Mouse (Mus musculus): ENCODE results near the gene Mbnl1.
A peak's percentile ranks its signal among the peaks of the same experiment; 100 is the strongest.

Gene Mbnl1

DNA sequence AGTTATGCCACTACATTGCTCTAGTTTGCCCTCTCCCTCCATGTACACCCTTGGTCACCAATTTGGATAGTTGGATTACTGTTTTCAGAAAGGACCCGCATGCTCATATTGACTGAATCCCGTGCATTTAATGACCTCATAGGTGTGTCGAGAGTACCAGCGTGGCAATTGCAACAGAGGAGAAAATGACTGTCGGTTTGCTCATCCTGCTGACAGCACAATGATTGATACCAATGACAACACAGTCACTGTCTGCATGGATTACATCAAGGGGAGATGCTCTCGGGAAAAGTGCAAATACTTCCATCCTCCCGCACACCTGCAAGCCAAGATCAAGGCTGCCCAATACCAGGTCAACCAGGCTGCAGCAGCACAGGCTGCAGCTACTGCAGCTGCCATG, 140.5 kb downstream of the Mbnl1 start:
- DNase-seq (ENCODE audit: low spot score): no peak

DNA sequence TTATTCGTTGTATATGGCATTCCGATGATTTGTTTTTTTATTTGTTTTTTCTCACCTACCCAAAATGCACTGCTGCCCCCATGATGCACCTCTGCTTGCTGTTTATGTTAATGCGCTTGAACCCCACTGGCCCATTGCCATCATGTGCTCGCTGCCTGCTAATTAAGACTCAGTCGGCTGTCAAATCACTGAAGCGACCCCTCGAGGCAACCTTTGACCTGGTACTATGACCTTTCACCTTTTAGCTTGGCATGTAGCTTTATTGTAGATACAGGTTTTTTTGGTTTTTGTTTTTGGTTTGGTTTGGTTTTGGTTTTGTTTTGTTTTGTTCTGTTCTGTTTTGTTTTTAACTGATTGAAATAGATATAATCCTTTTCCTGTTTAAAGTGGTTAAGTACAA, 141.9 kb downstream of the Mbnl1 start:
- DNase-seq (ENCODE audit: low spot score): no peak

DNA sequence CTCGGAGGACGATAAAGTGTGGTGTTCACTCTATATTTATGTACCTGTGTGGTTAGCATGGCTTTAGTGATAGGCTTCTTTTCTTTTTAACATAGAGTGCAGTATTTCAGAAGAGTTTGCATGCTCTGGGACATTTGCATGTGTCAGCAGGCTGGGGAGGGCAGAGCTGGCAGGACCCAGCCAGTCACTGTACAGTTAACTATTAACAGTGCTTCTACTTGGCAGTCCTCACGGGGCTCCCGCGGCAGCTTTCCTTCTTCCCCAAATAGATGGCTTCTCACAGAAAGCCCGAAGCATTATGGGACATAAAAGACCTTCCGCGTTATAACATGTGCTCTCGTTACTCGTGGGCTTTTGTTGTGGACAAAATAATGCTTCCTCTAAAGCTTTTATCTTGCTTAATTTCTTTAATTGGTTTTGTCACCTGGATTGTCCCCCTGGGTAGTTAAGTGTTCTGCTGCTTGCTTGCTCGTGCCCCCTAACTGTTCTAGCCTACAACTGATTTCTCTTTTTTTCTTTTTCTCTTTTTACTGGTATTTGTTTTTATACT, 142.5 kb downstream of the Mbnl1 start:
- no peak for DNase-seq (ENCODE audit: low spot score)

DNA sequence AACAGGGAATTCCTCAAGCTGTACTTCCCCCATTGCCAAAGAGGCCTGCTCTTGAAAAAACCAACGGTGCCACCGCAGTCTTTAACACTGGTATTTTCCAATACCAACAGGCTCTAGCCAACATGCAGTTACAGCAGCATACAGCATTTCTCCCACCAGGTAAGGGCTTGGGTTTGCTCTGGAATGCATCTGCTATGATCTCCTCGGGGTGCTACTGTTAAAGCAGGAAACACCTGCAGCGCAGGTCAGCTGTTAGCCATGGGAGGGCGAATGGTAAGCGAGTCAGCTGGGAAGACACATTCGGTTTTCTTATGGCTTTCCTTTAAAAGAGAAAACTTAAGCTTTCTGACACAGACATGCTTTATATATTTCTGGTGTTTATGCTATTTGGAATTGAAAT, 143.0 kb downstream of the Mbnl1 start:
- DNase-seq (ENCODE audit: low spot score): no peak

DNA sequence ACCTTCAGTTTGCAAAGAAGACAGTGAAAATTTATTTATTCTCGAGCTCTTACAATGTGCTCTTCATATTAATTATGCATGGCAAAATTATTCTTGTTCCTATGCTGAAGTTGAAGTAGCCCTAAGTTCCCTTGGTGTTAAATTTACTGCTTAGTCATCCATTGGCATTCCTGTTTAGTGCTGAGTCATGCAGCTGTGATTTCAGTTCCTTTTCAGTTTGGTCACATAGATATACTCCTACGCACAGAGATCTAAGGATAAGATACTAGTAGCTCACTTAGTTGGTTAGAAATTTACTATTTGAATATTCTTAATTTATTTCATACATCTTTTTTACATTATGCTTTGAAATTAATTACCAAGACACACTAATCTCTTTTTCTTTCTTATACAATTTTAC, 143.5 kb downstream of the Mbnl1 start:
- no peak for DNase-seq (ENCODE audit: low spot score)

DNA sequence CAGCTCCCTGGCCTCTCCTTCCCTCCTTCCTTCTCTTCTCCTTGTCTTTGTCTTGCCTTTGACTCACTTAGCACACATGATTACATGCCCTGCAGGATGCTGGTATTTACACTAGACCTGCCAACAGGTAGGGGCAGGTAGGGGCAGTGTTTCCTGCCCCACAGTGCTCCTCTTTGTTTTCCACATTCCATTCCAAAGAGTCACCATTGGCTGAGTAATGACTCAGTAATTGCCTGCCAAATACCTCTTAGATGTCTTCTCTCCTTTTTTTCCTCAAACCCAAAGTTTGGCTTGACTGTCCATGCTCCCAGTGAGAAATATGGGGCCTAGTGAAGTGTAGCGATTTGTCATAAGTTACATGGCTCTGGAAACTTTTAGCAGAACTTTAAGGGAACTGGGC, 145.0 kb downstream of the Mbnl1 start:
- DNase-seq (ENCODE audit: low spot score): no peak

DNA sequence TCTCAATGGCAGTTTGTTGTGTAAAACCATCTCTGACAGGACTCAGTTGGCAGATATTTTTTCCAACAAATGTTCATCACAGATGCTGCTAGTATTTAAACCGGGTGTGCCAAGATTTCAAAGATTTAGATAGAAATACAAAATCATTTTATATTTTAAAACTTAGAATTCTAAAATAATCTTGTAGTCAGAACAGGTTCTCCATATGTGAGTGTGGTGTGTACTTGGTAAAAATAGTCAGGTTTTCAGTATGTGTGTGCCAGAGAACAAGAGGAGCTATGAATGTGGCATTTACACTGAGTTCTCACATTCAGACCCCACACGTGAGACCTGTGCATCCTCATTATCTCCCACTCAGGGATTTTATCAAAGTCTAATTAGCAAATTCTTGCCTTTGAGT, 147.6 kb downstream of the Mbnl1 start:
- DNase-seq (ENCODE audit: low spot score): no peak

DNA sequence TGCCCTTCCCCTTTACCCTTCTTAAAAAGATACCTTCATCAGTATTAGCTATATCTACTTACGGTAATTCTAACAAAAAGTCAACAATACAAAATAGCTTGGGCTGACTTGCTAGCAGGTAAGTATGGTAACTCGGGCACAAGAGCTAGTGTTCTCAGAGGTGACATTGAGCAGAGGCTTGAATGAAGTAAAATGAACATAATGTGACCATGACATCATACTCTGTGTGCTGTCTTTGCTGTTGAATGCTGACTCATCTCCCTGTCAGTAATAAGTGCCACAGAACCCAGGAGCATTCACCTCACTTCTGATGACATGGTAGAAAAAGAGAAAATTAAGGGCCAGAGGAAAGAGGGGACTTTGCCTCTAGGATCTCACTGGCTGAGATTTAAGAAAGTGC, 158.6 kb downstream of the Mbnl1 start:
- peak; percentile 45 for DNase-seq (ENCODE audit: low spot score)

DNA sequence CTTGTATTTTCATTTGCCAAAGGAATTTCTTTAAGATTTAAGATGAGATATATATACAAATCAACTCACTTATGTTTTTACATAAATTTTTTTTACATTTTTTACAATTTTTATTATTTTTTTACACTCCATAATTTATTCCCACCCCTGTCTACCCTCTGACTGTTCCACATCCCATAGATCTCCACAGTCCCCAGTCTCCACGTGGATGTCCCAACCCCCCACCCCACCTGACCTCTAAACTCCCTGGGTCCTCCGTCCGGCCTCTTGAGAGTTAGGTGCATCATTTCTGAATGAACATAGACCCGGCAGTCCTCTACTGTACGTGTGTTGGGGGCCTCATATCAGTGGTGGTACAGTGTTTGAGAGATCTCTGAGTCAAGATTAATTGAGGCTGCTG, 159.1 kb downstream of the Mbnl1 start:
- no peak for DNase-seq (ENCODE audit: low spot score)

DNA sequence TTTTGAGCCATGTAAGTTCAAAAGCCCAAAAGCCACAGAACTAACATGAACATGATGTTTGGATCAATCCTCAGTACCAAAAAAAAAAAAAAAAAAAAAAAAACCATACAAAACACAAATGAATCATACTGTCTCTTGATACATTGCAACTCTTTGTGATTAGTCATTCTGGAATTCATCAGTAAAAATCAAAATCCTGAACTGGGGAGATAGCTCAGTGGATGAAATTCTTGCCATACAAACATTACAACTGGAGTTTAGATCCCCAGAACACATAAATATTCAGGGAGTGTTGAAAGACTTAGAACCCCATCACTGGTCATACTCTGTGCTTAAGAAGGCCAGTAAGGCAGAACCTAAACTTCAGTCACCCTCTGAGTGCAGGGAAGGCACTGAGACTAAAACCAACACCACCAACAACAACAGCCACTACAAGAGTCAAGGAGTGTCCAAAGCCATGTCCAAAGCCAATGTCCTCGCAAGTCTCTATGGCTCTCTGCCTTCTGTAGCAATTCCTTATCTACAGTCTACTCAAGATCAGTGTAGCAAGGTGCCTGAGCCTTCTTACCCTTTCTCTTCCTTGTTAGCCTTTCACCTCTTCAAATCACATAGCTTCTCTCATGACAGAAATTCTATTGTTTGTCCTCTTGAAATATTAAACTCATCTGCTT, 160.3 kb downstream of the Mbnl1 start:
- no peak for DNase-seq (ENCODE audit: low spot score)

DNA sequence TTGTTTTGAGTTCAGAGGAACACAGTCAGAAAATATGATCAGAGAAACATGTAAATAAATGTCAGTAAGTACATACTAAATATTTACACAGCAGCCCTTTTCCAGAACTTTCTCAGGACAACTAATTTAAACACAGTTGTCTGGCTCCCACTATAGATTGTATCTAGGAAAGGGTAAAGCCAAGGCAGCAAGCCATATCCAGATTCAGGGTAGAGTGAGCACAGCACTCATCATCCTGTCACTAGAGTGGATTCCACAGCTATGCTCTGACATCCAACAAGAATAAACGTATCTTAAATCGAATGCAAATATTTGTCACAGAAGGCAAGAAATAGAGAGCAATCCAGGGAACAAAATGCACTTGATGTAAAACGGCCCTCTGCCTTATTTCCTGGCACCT, 165.9 kb downstream of the Mbnl1 start:
- no peak for DNase-seq (ENCODE audit: low spot score)

DNA sequence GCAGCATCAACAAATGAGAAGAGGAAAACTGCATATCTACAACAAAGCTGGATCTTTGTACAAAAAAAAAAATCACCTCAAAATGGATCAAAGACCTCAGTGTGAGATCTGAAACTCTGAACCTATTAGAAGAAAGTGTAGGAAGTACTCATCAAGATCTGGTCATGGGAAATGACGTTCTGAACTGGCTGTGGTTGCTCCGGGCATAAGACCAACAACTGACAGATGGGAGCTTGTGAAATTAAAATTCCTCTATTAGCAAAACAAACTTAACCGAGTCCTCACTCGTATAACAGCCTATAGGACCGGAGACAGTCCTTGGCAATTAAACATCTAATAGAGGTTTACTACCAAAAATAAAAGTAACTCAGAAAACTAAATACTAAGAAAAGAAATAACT, 166.5 kb downstream of the Mbnl1 start:
- DNase-seq (ENCODE audit: low spot score): no peak

DNA sequence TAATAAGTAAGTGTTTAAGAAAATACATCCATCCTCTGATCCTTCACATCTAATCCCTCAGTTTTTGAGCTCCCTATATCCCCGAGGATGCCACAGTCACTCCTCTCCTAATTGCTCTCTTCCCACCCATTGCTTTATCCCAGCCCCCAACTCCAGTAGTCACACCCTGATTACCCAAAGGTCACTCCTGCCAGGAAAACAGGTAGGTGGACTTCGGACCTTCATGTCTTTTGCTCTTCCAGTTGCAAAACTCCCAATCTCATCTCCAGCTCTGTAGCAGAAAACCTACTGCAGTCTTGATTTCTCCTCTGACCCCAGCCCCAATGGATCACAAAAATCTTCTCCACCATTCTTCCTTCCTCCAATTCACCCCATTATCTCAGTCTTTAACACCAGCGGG, 169.6 kb downstream of the Mbnl1 start:
- no peak for DNase-seq (ENCODE audit: low spot score)

DNA sequence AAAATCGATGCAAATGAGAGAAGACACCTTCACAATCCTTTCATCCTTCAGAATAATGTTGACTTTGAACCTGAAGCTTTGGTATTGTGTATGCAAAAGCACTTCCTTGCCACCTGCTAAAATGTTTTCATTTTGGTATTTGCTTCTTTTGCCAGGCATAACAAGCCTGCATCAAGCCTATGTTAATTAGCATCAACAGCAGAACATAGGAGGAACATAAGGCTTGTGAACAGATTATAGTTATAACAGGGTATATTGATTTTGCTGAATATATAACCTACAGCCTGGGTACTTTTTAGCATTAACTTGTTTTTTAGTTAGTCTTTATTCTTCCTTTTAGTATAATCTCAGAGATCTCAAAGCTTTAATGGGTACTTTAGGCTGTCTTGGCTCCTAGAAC, 172.9 kb downstream of the Mbnl1 start:
- DNase-seq (ENCODE audit: low spot score): no peak

DNA sequence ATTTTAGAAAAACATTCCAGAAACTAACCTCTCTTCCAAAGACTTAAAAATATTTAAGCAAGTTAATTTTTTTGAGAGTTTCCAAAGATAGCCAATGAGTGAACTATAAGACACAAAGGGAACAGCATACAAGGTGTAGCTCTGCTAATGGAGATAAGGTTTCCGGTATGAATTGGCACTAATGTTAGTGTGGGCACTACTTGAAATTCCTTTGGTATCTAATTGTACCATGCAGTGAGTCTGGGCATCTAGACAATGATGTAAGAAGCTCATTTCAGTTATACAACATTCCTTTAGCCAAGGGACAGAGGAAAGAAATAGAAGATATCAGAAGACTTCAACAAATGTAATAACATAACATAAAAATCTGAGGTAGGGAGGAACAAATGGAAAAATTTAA, 175.7 kb downstream of the Mbnl1 start:
- no peak for DNase-seq (ENCODE audit: low spot score)

DNA sequence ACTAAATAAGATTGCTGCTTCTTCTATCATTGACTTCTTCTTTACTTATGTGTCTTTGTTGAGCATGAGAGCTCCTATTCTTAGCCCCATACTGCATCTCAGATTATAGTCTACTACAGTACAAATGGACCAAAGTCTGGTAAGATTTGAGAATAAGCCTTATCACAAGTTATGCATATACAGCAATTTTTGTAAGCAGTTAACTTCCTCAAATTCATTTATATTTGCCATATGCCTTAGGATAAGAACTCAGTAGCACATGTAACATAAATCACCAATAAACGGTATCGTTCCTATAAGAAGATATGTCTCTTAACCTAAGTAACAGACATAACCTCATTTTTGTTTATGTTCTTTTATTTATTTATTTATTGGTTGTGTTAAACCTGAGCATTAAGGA, 188.1 kb downstream of the Mbnl1 start:
- DNase-seq (ENCODE audit: low spot score): no peak
